Mouse (Mus musculus): Measurements from ENCODE around the gene Chrnd.

GRCm38 (mm10) chr1:87211431-87211830 is 21.0 kb downstream of the Chrnd start:
- TF ChIP-seq GATA1 (IDR thresholded peaks at IDR 0.05; ENCODE audit: low read length) (no peak), TAL1 (IDR thresholded peaks at IDR 0.05; ENCODE audit: low read length) (no peak)
